In genomic region chr7:4427161-4427912, GRCm38 (mm10) we compare ENCODE assay signal across 8 mouse cellular contexts. TPM values are rescaled to one million over a fixed set of nuclear protein-coding genes. Genes with fewer than 3 reads are reported as not detected.
DNase-seq lines count a peak whose midpoint lies in the region; ATAC-seq and TF ChIP-seq lines count a peak whose summit lies in the region.

No protein-coding gene starts in this region.

- TF ChIP-seq CTCF in ES-Bruce4 (IDR thresholded peaks at IDR 0.05; ENCODE audit: low read depth, low read length) = peak; percentile 60
- TF ChIP-seq CTCF in heart, postnatal 0 days (IDR thresholded peaks at IDR 0.05; ENCODE audit: low read depth) = peak; percentile 100
- TF ChIP-seq CTCF in liver, embryonic 14.5 days (IDR thresholded peaks at IDR 0.05; ENCODE audit: low read depth) = peak; percentile 100

- no peaks in the 10 kb centered on the region for H3K27me3 ChIP-seq in ES-Bruce4 (ENCODE audit: control insufficient read depth, insufficient read depth, low read length, poor library complexity, severe bottlenecking)
- no peaks in the 10 kb centered on the region for H3K27me3 ChIP-seq in forebrain, embryonic 13.5 days
- no peaks in the 10 kb centered on the region for H3K27me3 ChIP-seq in heart, postnatal 0 days (ENCODE audit: control insufficient read depth, insufficient read depth, low read length)
- no peaks in the 10 kb centered on the region for H3K27me3 ChIP-seq in liver, embryonic 14.5 days (ENCODE audit: control insufficient read depth, insufficient read depth, low read length)
- no peaks in the 10 kb centered on the region for H3K27me3 ChIP-seq in neural tube, embryonic 13.5 days

- no peak overlapping the region for H3K4me2 ChIP-seq in forebrain, embryonic 13.5 days
- no peak overlapping the region for H3K4me2 ChIP-seq in heart, postnatal 0 days (ENCODE audit: low read depth, low read length)
- H3K4me2 ChIP-seq in liver, embryonic 14.5 days (ENCODE audit: low read depth) = no peak overlapping the region
- H3K4me2 ChIP-seq in neural tube, embryonic 13.5 days = no peak overlapping the region

- peaks cover 31% of the 10 kb centered on the region for H3K36me3 ChIP-seq in ES-Bruce4 (ENCODE audit: control insufficient read depth, insufficient read depth, low read length, poor library complexity, severe bottlenecking)
- peaks cover 76% of the 10 kb centered on the region for H3K36me3 ChIP-seq in forebrain, embryonic 13.5 days (ENCODE audit: poor library complexity, severe bottlenecking)
- H3K36me3 ChIP-seq in heart, postnatal 0 days (replicated peaks; ENCODE audit: control insufficient read depth, insufficient read depth, low read length) = peaks cover 67% of the 10 kb centered on the region
- no peaks in the 10 kb centered on the region; the same call in 1 of the 2 replicates for H3K36me3 ChIP-seq in liver, embryonic 14.5 days (replicated peaks; ENCODE audit: control insufficient read depth, insufficient read depth, low read depth)
- H3K36me3 ChIP-seq in neural tube, embryonic 13.5 days = peaks cover 88% of the 10 kb centered on the region

- peak; percentile 94 for DNase-seq in heart, postnatal 0 days (ENCODE audit: low spot score)
- DNase-seq in kidney, postnatal 36 days = peak; percentile 94 to 95
- DNase-seq in liver, embryonic 14.5 days (ENCODE audit: low read depth in 3 of 3, low spot score in 3 of 3) = peak; percentile 69 to 83 (median 72)
- peak; percentile 94 for DNase-seq in telencephalon, adult 2 months (ENCODE audit: low read depth, low spot score)

- no peak overlapping the region for H3K9ac ChIP-seq in ES-Bruce4 (ENCODE audit: low read depth, poor library complexity, severe bottlenecking)
- no peak overlapping the region for H3K9ac ChIP-seq in forebrain, embryonic 13.5 days
- H3K9ac ChIP-seq in heart, postnatal 0 days (replicated peaks; ENCODE audit: low read depth, low read length) = no peak overlapping the region
- no peak overlapping the region for H3K9ac ChIP-seq in liver, embryonic 14.5 days (replicated peaks)
- no peak overlapping the region for H3K9ac ChIP-seq in neural tube, embryonic 13.5 days

- no peak for TF ChIP-seq EP300 in ES-Bruce4 (IDR thresholded peaks at IDR 0.05; ENCODE audit: insufficient read depth, low read depth, low read length)
- no peak for TF ChIP-seq EP300 in heart, postnatal 0 days (IDR thresholded peaks at IDR 0.05; ENCODE audit: low read depth)
- no peak for TF ChIP-seq EP300 in liver, embryonic 14.5 days (IDR thresholded peaks at IDR 0.05; ENCODE audit: low read depth)

- peak; percentile 89 for ATAC-seq in cerebellum, adult (ENCODE audit: insufficient number of reproducible peaks, low FRiP score, low TSS enrichment)
- peak; percentile 96 for ATAC-seq in forebrain, embryonic 13.5 days
- ATAC-seq in heart, postnatal 0 days (ENCODE audit: insufficient read depth, low read depth) = peak; percentile 93
- peak; percentile 87 for ATAC-seq in liver, embryonic 14.5 days (ENCODE audit: insufficient read depth)
- ATAC-seq in neural tube, embryonic 13.5 days (ENCODE audit: low read depth) = peak; percentile 87

- WGBS in forebrain, embryonic 13.5 days = 77% methylated on average over 7 of the region's 7 CpGs
- 52% methylated on average over 7 of the region's 7 CpGs for WGBS in heart, postnatal 0 days
- WGBS in liver, embryonic 14.5 days (ENCODE audit: insufficient replicate concordance) = 45% methylated on average over 7 of the region's 7 CpGs
- WGBS in neural tube, embryonic 13.5 days = 71% methylated on average over 7 of the region's 7 CpGs

- H3K4me1 ChIP-seq in ES-Bruce4 (ENCODE audit: control insufficient read depth, insufficient read depth, low read length) = no peaks in the 10 kb centered on the region
- no peaks in the 10 kb centered on the region for H3K4me1 ChIP-seq in forebrain, embryonic 13.5 days
- H3K4me1 ChIP-seq in heart, postnatal 0 days (ENCODE audit: control insufficient read depth, insufficient read depth) = no peaks in the 10 kb centered on the region
- no peaks in the 10 kb centered on the region for H3K4me1 ChIP-seq in liver, embryonic 14.5 days (replicated peaks; ENCODE audit: control insufficient read depth in 2 of 2, insufficient read depth in 2 of 2, low read length in 1 of 2)
- H3K4me1 ChIP-seq in neural tube, embryonic 13.5 days (replicated peaks) = no peaks in the 10 kb centered on the region

- no peak overlapping the region for H3K27ac ChIP-seq in ES-Bruce4 (ENCODE audit: insufficient read depth, low read length)
- H3K27ac ChIP-seq in forebrain, embryonic 13.5 days = no peak overlapping the region
- no peak overlapping the region for H3K27ac ChIP-seq in heart, postnatal 0 days (ENCODE audit: low read depth)
- no peak overlapping the region for H3K27ac ChIP-seq in liver, embryonic 14.5 days
- H3K27ac ChIP-seq in neural tube, embryonic 13.5 days (replicated peaks) = no peak overlapping the region

- no peak overlapping the region for H3K4me3 ChIP-seq in ES-Bruce4 (ENCODE audit: low read depth, low read length)
- no peak overlapping the region for H3K4me3 ChIP-seq in forebrain, embryonic 13.5 days
- H3K4me3 ChIP-seq in heart, postnatal 0 days (ENCODE audit: low read depth, low read length) = no peak overlapping the region
- no peak overlapping the region for H3K4me3 ChIP-seq in liver, embryonic 14.5 days (ENCODE audit: insufficient read depth in 1 of 2, low read depth in 2 of 2, low read length in 2 of 2)
- no peak overlapping the region for H3K4me3 ChIP-seq in neural tube, embryonic 13.5 days

- H3K9me3 ChIP-seq in ES-Bruce4 (replicated peaks; ENCODE audit: control insufficient read depth, insufficient read depth, low read length, poor library complexity, severe bottlenecking) = 0 out of 2 replicates have a peak, but pooled peaks cover 5% of the 10 kb centered on the region
- H3K9me3 ChIP-seq in forebrain, embryonic 13.5 days (replicated peaks) = no peaks in the 10 kb centered on the region; the same call in 1 of the 2 replicates
- H3K9me3 ChIP-seq in heart, postnatal 0 days (replicated peaks; ENCODE audit: control insufficient read depth, low read length) = no peaks in the 10 kb centered on the region
- H3K9me3 ChIP-seq in liver, embryonic 14.5 days (ENCODE audit: control insufficient read depth, low read length) = no peaks in the 10 kb centered on the region
- no peaks in the 10 kb centered on the region for H3K9me3 ChIP-seq in neural tube, embryonic 13.5 days

- no peak for TF ChIP-seq POLR2A in ES-Bruce4 (IDR thresholded peaks at IDR 0.05; ENCODE audit: insufficient read depth, low read length)

RNA-seq across cellular contexts. Expression of gene Rdh13, which starts 18.1 kb away (rescaled TPM):
- polyA plus RNA-seq in ES-Bruce4 (2011; ENCODE audit: insufficient read depth, insufficient read length, low read depth, missing spikeins) = 17.7 and 18.1 TPM in 2 replicates
- 30.5 and 33.6 TPM in 2 replicates for polyA plus RNA-seq in forebrain, embryonic 13.5 days (2015; fragmentation: Nextera tagmentation; extraction: Ambion mirVana)
- 19.4 and 70.3 TPM in 2 replicates for total RNA-seq in heart, postnatal 0 days (2014; rRNA removed; ENCODE audit: low replicate concordance)
- polyA plus RNA-seq in heart, postnatal 0 days (2015; fragmentation: Nextera tagmentation; extraction: Ambion mirVana) = 24.9 and 28.0 TPM in 2 replicates
- polyA plus RNA-seq in liver, embryonic 14.5 days (2012; rRNA removed) = 3.1 and 4.0 TPM in 2 replicates
- 5.2 and 5.6 TPM in 2 replicates for polyA plus RNA-seq in liver, embryonic 14.5 days (2014; fragmentation: Nextera tagmentation; extraction: Ambion mirVana)
- polyA plus RNA-seq in neural tube, embryonic 13.5 days (2015; fragmentation: Nextera tagmentation; extraction: Ambion mirVana) = 35.9 and 38.6 TPM in 2 replicates

RNA-seq across cellular contexts. Expression of gene Gp6, which starts 29.8 kb away (rescaled TPM):
- polyA plus RNA-seq in ES-Bruce4 (2011; ENCODE audit: insufficient read depth, insufficient read length, low read depth, missing spikeins) = not detected in 2 replicates
- polyA plus RNA-seq in forebrain, embryonic 13.5 days (2015; fragmentation: Nextera tagmentation; extraction: Ambion mirVana) = 0.05 TPM in 2 replicates
- total RNA-seq in heart, postnatal 0 days (2014; rRNA removed; ENCODE audit: low replicate concordance) = 0.08 TPM in 1 of 2 replicates, not detected in the other
- 0.08 TPM in 1 of 2 replicates, not detected in the other for polyA plus RNA-seq in heart, postnatal 0 days (2015; fragmentation: Nextera tagmentation; extraction: Ambion mirVana)
- polyA plus RNA-seq in liver, embryonic 14.5 days (2012; rRNA removed) = 1.1 TPM in 2 replicates
- polyA plus RNA-seq in liver, embryonic 14.5 days (2014; fragmentation: Nextera tagmentation; extraction: Ambion mirVana) = 3.6 and 4.6 TPM in 2 replicates
- 0.07 TPM in 2 replicates for polyA plus RNA-seq in neural tube, embryonic 13.5 days (2015; fragmentation: Nextera tagmentation; extraction: Ambion mirVana)

RNA-seq across cellular contexts. Expression of gene Eps8l1, which starts 33.1 kb away (rescaled TPM):
- 7.0 and 13.2 TPM in 2 replicates for polyA plus RNA-seq in ES-Bruce4 (2011; ENCODE audit: insufficient read depth, insufficient read length, low read depth, missing spikeins)
- polyA plus RNA-seq in forebrain, embryonic 13.5 days (2015; fragmentation: Nextera tagmentation; extraction: Ambion mirVana) = 4.0 and 5.7 TPM in 2 replicates
- total RNA-seq in heart, postnatal 0 days (2014; rRNA removed; ENCODE audit: low replicate concordance) = 0.88 and 6.1 TPM in 2 replicates
- 1.00 and 4.0 TPM in 2 replicates for polyA plus RNA-seq in heart, postnatal 0 days (2015; fragmentation: Nextera tagmentation; extraction: Ambion mirVana)
- 1.0 and 1.6 TPM in 2 replicates for polyA plus RNA-seq in liver, embryonic 14.5 days (2012; rRNA removed)
- 0.10 and 1.2 TPM in 2 replicates for polyA plus RNA-seq in liver, embryonic 14.5 days (2014; fragmentation: Nextera tagmentation; extraction: Ambion mirVana)
- polyA plus RNA-seq in neural tube, embryonic 13.5 days (2015; fragmentation: Nextera tagmentation; extraction: Ambion mirVana) = 12.1 and 12.9 TPM in 2 replicates
